Mouse (Mus musculus) heart, postnatal 10 days (tissue): Measurements from ENCODE around the gene Aars2. TPM values are rescaled to one million over a fixed set of nuclear protein-coding genes. Genes with fewer than 3 reads are reported as not detected.

Experiments used
- DNase-seq, 2 experiments: peaks; one replicate each; pipeline ENCODE4 v3.0.0; 2021
- intact Hi-C: fragments of 180-260 bp; cut with DNase I; formaldehyde crosslinking; loops from one replicate; pipeline ENCODE4 v1.15.1; 2025
- total RNA-seq, 2 experiments: library from RNA; stranded (reverse); gene quantifications; 2 replicates each; pipeline ENCODE4 v1.2.3; 2021

Aars2 gene
- total RNA-seq, 2 experiments from 2014 or later = 19.3 to 20.2 TPM

DNA sequence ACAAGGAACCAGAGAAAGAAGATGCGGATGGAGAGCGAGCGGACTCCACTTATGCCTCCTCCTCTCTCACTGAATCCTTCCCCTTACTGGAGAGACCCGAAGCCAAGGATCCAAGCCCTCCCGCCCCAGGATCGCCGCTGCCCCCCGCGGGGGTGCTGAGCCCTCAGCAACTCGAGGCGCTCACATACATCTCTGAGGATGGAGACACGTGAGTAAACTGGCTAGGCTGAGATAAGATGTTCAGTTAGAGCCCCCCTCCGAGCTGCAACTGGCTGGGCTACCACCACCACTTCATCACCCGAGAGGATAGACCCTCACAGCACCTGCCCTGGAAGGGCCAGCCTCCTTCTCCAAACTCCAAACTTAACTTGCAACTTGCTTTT lies 49.5 kb downstream of the Aars2 start:
- no peak for DNase-seq
- intact Hi-C loops = no loop called here

DNA sequence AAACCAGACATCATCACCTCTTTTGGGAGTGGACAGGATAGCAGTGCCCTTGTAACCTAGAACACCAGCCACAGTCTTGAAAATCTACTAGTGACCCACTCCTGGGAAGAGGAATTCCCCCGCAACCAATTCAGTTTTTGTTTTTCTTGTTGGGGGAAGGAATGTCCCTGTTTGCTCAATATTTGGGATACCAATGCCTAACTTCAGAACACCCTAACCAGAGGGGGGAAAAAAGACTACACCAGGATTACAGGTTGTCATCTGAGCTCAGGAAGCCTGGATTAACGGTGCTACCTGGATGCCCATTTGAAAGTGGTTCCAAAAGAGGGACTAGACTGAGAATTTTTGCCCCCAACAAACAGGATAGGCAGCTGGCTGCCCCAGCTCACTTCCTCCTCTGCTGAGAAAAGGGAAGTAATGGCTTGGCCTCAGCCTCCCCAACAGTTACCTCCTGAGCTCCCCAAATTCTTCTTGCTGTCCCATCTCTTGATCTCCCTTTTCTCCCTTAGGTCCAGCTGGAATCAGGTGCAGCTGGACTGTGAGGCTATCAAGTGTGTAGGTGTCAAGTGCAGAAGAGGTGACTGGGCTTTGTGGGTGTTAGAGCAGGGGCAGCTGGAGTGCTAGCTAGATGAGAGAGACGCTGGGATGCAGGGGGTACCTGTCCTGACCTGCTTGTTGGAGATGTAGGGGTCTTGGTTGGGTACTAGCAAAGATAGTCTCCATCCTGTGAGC lies 50.0 kb downstream of the Aars2 start:
- intact Hi-C loops = no loop called here
- DNase-seq = peak in 1 of 2 experiments; percentile 15

DNA sequence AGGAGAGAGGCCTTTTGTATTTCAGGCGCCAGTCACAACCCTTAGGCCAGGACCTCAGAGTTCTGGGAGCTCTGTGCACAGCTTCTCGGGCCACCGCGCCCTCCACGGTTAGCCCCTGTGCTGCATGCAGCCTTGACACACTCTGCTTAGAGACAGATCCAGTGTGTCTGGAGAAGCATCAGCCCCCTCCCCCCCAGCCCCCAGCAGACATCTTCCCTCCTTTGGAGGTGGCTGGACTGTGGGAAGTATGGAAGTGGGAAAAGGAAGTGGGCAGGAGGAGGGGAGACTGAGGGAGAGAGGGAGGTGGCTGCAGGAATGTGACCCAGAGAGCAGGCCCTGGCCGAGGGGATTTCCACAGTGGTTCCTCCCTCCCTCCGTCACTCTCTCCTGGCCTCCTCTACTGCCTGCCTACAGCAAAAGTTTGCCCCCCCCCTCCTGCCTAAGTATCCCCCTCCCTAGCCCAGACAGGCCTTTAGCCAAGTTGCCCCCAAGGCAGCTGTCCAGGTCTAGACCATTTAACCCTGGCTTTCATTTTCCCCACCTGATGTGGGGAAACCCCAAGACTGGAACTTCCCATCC lies 50.7 kb downstream of the Aars2 start:
- peak in 1 of 2 experiments; percentile 2 for DNase-seq
- intact Hi-C loops = no loop called here

DNA sequence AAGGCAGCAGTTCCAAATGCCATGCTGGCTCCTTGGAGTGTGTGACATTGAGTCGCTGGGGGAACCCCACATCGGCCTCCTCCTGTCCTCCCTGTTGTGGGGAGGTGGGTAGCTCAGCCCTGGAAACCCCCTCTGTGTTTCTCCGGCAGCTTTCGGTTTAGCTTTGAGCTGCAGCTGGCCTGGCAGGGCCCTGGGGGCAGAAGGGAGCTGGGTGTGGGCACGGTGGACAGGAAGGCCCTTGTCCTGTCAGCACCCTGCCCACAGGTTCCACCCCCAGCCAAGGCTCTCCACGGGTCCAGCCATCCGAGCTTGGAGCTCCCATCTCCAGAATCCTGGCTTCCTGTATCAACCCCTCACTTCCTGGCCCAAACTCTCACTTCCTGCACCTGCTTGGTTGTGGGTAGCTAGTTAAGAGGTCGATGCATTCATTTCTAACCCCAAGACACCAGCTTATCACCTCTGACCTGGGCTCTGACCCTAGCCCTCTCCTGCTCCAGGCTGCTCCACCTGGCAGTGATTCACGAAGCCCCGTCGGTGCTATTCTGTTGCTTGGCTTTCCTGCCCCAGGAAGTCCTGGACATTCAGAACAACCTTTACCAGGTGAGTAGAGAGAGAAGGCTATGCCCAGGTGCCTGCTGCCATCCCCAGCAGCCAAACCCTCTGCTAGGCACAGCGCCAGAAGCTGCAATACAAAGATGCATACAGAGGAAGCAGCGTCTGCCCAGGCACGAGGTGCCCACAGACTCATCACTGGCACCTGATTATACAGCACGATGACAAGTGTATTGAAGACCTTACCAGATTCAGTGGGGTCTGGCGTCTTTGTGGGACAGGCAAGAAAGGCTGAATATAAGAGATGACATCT lies 51.6 kb downstream of the Aars2 start:
- intact Hi-C loops = no loop called here

DNA sequence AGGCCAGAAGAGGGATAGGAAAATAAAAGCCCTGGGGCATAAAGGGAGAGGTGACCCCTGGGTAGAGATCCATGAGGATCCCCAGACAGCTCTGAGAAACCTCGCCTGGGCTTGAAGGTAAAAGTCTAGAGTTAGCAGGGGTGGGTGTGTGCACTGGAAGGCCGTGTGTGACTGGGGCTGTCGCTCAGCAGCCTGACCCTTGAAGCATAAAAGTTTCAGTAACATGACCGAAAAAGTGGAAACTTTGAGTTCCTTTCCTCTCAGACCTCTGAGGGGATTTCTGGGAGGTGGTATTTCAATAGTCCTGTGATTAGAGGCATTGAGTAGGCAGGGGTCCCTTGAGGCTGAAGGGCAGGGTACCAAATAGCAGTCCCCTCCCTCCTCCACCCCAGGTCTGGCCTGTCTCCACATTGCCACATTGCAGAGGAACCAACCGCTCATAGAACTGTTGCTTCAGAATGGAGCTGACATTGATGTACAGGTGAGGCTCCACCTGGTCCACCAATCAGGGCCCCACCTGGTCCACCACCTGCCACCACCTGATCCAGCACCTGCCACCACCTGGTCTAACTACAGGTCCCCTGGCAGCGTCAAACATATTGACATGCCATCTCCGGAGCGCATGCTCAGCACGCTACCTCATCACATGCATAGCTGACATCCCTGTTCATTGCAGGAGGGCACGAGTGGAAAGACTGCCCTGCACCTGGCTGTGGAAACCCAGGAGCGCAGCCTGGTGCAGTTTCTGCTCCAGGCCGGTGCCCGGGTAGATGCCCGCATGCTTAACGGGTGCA lies 53.3 kb downstream of the Aars2 start:
- DNase-seq = no peak
- intact Hi-C loops = no loop called here

More for the DNA sequence above, 51.6 kb downstream of the Aars2 start:
- peak in 1 of 2 experiments; percentile 15 for DNase-seq

DNA sequence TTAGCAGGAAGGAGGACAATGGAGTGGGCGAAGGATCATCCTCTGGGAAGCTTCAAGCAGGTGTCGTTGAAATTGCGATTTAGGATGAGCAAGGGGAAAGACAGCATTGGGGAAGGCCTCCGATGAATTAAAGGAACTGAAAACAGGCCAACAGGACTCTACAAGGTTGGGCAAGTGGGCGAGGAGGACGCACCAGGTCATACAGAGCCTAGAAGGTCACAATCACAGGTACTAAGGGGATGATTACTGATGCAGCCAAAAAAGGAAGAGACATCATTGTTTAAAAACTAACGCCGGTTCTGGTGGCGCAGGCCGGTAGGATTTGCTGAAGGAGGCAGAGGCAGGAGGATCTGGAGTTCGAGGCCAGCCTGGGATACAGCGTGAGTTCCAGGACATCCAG lies 56.6 kb downstream of the Aars2 start:
- intact Hi-C loops = no loop called here
- DNase-seq = no peak

DNA sequence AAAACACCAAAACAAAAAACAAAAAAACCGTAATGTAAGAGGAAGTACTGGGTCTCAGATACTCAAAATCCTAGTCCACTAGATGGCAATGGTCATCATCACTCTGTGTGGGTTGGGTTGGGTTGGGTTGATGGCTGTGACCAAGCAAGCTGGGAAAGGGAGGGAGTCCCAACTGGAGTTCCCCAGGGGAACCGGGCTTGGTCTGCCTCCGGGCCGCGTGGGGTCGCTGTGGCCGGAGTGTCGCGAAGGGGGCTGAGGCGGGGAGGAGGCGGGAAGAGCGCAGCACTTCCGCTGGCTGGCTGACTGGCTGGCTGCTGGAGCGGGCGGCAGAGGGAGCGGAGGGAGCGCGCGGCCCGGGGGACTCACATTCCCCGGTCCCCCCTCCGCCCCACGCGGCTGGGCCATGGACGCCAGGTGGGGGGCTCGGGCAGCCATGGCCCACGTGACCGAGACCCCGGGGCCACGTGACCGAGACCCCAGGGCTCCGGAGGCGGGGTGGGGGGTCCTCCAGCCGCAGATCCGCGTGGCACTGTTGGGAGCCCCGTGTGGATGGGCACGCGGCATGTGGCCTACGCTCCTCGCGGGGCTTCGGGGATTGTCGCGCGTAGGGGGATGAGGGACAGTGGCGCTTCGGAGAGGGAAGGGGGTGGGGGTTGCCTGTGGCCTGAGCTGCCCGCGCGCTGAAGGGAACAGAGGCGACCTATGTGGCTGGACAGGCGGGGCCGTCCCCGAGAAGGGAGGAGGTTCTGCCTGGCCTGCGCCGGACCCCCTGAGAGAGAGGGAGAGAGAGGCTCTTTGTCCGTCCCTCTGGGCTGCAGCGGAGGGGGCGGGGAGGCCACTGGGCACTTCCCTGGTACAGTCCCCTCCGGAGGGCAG lies 57.3 kb downstream of the Aars2 start, which contains the start of gene Slc35b2:
TSS of gene Slc35b2 (plus strand) at position 220 of the 876 bp plus-strand sequence.
- intact Hi-C loops = no loop called here
- peak; percentile 96 to 98 for DNase-seq

DNA sequence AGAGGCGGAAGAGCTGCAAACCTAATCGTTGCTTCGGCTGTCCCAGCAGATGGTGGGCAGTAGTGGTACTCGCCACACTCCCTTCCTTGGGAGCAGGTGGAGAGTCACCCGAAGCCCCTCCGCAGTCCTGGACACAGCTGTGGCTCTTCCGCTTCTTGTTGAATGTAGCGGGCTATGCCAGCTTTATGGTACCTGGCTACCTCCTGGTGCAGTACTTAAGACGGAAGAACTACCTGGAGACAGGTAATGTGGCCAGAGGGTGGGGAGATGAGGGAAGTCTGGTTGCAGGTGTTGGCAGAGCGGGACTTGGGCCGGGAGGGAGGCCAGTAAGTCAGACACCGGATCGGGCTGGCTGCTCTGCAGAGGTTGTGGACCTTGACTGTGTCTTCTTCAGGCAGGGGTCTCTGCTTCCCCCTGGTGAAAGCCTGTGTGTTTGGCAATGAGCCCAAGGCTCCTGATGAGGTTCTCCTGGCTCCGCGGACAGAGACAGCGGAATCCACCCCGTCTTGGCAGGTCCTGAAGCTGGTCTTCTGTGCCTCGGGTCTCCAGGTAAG lies 58.0 kb downstream of the Aars2 start:
- intact Hi-C loops = no loop called here
- no peak for DNase-seq

DNA sequence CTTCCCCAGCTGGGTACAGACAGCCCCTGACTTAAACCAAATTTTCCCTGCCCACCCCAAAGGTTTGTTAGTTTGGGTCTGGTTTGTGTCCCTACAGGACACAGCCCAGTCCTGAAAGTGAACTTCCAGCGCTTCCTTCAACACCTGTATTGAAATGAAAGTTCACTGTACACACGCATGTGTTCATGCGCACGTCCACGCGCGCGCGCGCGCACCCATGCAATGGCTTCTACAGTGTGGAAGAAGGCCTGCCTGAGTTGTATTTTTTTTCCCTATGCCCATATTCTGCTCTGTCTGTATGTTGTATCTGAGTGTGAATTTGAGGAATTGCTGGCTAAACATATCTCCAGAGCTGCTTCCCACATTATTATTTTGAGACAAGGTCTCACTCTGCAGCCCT lies 58.5 kb downstream of the Aars2 start:
- intact Hi-C loops = no loop called here
- no peak for DNase-seq

DNA sequence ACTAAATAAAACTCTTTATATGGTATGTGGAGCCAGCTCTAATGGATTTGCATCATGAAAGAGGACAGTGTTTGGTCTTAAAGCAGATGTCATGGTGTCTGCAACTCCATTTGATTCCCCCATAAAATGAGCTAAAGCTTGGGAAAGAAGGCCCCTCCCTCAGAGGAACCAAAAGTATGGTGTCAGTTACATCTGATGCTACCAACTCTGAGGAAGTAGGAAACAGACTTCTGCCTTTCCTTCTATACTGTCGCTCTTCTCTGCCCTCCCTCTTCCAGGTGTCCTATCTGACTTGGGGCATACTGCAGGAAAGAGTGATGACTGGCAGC lies 59.4 kb downstream of the Aars2 start:
- intact Hi-C loops = no loop called here
- DNase-seq = no peak

DNA sequence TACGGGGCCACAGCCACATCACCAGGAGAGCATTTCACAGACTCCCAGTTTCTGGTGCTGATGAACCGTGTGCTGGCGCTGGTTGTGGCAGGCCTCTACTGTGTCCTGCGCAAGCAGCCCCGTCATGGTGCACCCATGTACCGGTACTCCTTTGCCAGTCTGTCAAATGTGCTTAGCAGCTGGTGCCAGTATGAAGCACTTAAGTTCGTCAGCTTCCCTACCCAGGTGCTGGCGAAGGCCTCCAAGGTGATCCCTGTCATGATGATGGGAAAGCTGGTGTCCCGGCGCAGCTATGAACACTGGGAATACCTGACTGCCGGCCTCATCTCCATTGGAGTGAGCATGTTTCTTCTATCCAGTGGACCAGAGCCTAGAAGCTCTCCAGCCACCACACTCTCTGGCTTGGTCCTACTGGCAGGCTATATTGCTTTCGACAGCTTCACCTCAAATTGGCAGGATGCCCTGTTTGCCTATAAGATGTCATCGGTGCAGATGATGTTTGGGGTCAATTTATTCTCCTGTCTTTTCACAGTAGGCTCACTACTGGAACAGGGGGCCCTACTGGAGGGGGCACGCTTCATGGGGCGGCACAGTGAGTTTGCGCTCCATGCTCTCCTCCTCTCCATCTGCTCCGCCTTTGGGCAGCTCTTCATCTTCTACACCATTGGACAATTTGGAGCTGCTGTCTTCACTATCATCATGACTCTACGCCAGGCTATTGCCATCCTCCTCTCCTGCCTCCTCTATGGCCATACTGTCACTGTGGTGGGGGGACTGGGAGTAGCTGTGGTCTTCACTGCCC lies 59.9 kb downstream of the Aars2 start:
- intact Hi-C loops = no loop called here
- DNase-seq = no peak

DNA sequence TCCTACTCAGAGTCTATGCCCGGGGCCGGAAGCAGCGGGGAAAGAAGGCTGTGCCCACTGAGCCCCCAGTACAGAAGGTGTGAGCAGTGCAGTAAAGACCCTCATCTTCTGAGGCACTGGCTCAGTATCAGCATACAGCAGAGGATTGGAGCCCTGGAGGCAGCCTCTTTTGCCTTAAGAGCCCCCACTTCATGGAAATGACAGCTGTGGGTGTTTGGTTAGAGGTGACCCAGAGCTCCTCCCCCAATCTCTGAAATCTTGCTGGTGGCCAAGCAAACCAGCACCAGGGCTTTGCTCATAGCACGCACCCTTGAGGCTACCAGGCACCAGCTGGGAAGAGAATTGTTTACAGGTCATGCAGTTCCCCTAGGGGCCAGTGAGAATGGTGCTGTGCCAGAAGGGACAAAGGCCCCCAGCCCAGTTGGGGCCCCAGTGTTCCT lies 60.5 kb downstream of the Aars2 start:
- intact Hi-C loops = no loop called here
- DNase-seq = no peak

DNA sequence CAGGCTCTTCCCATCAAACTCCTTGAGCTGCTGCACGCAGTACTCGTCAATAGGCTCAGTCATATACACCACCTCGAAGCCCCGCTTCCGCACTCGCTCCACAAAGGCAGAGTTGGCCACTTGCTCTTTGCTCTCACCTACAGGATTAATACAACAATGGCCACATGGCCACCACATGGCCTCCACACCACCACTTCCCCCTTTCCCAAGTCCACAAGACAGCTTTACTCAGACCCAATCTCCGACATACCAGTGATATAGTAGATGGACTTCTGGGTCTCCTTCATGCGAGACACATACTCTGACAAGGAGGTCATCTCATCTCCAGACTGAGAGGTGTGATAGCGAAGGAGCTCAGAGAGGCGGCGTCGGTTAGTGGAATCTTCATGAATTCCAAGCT lies 62.3 kb downstream of the Aars2 start:
- intact Hi-C loops = no loop called here
- DNase-seq = no peak

DNA sequence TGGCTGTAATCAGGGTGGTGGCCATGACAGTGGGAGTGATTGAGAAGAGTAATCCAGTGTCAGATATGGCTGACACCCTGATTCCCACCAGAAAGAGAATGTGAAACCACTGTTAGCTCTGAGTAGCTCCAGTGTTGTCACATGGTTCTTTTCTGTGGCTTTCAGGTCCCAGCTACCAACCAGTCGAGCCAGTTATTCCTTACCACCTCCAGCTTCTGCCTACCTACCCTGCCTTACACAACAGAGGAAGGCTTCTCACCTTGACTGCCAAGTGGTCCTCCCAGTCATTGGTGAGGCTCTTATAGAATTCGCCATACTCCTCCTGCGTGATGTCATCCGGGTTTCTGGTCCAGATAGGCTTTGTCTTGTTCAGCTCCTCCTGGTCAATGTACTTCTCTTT lies 63.4 kb downstream of the Aars2 start:
- no peak for DNase-seq
- intact Hi-C loops = no loop called here

Other genes with a start within 250 kb of the Aars2 start
- gene Cdc5l, start 73.1 kb upstream of the Aars2 start, total RNA-seq = 10 to 100 TPM; 48.4 to 48.7 TPM
- gene Spats1, start 31.4 kb upstream of the Aars2 start, total RNA-seq = under 1 TPM; 0.22 to 0.65 TPM
- gene Tcte1, start 16.6 kb downstream of the Aars2 start, total RNA-seq = not detected
- gene Tmem151b, start 42.8 kb downstream of the Aars2 start, total RNA-seq = under 1 TPM; 0.05 to 0.12 TPM
- 1 to 10 TPM; 1.8 to 2.7 TPM for gene Nfkbie, start 48.9 kb downstream of the Aars2 start, total RNA-seq
- gene Slc35b2, start 57.0 kb downstream of the Aars2 start, total RNA-seq = 10 to 100 TPM; 34.5 to 36.8 TPM
- gene Hsp90ab1, start 66.4 kb downstream of the Aars2 start, total RNA-seq = 1,000 to 10,000 TPM; 1,000 to 1,054 TPM
- 10 to 100 TPM; 88.3 to 99.0 TPM for gene Slc29a1, start 92.8 kb downstream of the Aars2 start, total RNA-seq
- not detected for gene Mymx, start 95.3 kb downstream of the Aars2 start, total RNA-seq
- gene Capn11, start 152.5 kb downstream of the Aars2 start, total RNA-seq = not detected
- 100 to 1,000 TPM in 1 of 2 experiments, 10 to 100 TPM in 1; 94.7 to 108 TPM for gene Mrpl14, start 179.5 kb downstream of the Aars2 start, total RNA-seq
- gene Tmem63b, start 180.1 kb downstream of the Aars2 start, total RNA-seq = 10 to 100 TPM; 81.4 to 86.9 TPM
- gene 1600014C23Rik, start 227.0 kb downstream of the Aars2 start, total RNA-seq = not detected